Mouse (Mus musculus) cerebellum, adult 2 months (tissue): ENCODE measurements around the gene Atp2b2.

Experiments
- CTCF ChIP-seq: fragments of 200-500 bp; IDR thresholded peaks from 2 replicates; pipeline ENCODE4 v1.5.1; 2011; ENCODE audit warnings: low read depth, mild to moderate bottlenecking, control low read depth, low read length, moderate library complexity, borderline replicate concordance; ENCODE audit not compliant: insufficient read depth
- POLR2A ChIP-seq: fragments of 200-500 bp; IDR thresholded peaks from 2 replicates; pipeline ENCODE4 v1.6.1; 2011; ENCODE audit warnings: low read length, control low read depth, borderline replicate concordance; ENCODE audit not compliant: insufficient read depth

DNA sequence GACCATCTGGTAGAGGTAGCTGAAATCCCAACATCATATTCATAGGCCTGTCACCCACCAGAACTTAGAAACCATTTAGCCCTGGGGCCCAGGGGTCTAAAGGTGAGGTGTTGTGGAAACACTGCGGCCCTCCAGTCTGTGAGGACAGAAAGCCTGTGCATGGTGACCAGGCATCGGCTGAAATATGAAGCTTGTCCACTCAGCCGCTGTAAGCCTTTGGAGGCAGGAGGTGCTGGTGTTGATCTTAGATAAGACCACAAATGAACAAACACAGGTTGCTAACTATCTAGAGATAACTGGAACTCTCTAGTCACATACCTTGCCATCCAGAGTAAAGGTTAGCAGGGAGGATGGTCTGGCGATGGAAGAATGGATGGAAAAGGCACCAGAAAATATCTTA lies 321.4 kb downstream of the Atp2b2 start:
- TF ChIP-seq POLR2A (no peak), CTCF (no peak)
